Mouse (Mus musculus): Measurements from ENCODE around the gene Tlr4. TPM values are rescaled to one million over a fixed set of nuclear protein-coding genes. Genes with fewer than 3 reads are reported as not detected.

Tlr4 gene
- not detected in 2 replicates for polyA plus RNA-seq (2012)

DNA sequence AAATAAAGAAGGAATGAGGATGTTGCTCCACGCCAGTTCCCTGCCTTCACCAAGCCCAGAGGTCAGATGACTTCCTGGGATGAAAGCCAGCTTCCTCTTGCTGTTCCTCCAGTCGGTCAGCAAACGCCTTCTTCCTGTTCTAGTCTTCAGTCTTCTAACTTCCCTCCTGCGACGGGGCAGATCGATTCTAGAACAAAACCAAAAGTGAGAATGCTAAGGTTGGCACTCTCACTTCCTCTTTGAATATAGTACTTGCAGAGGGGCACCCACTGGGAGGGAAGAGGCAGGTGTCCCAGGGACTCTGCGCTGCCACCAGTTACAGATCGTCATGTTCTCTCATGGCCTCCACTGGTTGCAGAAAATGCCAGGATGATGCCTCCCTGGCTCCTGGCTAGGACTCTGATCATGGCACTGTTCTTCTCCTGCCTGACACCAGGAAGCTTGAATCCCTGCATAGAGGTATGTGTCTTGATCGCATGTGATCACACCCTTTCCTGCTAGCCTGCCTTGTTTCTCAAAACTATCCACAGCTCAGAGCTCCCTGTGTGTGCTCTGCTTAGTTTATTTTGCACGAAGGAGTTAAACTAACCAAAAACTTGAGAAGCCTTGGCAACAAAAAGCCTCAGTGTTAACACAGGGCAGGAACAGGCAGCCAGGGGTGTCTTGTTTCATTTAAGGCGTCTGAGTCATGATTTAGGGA lies at the start of gene Tlr4:
TSS of gene Tlr4 (plus strand) at position 122 of the 700 bp plus-strand sequence.
- no peak for TF ChIP-seq GATA1 (IDR thresholded peaks at IDR 0.05; ENCODE audit: low read length)

DNA sequence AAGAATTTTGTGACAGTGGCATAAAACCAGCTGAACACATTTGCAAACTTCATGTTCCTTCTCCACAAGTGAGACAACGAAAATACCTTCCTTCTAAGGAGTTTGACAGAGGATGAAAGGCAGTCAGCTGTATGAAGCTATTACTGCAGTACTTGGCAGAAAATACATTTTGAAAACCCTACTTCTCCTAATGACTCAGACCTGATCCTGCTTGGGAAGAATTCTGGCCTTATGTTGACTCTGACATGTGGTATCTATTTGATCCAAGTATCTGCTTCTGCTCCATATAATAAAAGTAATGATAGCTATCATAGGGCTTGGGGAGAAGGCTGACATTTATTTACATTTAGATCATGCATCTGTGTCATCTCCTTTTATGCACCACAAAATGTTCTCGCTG lies 33.1 kb upstream of the Tlr4 start:
- no peak for TF ChIP-seq GATA1 (IDR thresholded peaks at IDR 0.05; ENCODE audit: low read length)

DNA sequence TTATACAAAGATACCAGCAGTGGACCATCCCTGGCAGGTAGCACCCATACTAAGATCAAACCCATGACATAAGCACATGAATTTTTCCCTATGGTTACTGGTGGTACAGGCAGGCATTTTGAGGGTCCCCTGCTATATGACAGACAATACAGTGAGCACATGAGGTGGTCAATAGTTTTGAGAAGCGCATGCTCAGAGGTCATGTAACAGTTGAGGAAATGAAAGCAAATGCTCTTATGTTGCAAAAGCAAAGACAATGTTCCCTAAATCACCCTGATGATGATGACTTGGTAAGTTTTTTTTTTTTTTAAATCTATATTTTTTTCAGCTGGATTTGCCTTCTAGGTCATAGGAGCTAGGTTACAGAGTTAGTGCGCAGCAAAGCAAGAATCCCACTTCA lies 30.7 kb upstream of the Tlr4 start:
- TF ChIP-seq GATA1 (IDR thresholded peaks at IDR 0.05; ENCODE audit: low read length) = no peak

DNA sequence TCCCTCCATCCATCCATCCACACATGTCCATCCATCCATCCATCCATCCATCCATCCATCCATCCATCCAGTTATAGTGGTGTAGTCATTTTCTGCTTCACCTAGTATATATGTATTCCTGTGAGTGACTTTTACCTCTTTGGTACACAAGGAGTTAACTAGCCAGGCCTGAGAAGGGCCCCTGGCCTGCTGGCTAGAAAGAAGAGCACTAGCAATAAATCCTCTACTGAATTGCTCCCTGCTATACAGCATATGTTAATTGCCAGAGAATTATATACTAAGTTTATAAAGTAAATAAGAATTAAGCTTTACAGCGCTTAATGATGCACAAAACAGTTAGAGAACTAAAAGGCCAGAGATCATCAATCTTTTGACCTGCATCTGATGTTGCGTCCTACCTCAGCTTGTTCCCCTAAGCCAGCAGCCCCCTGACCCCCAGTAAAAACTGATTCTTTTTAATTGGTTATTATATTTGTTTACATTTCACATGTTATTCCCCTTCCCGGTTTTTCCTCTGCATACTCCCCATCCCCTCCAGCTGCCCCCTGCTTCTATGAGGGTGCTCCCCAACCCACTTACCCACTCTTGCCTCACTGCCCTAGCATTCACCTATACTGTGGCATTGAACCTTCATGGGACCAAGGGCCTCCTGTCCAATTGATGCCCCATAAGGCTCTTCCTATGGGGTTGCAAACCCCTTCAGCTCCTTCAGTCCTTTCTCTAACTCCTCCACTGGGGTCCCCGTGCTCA lies 22.7 kb upstream of the Tlr4 start:
- TF ChIP-seq GATA1 (IDR thresholded peaks at IDR 0.05; ENCODE audit: low read length) = no peak

DNA sequence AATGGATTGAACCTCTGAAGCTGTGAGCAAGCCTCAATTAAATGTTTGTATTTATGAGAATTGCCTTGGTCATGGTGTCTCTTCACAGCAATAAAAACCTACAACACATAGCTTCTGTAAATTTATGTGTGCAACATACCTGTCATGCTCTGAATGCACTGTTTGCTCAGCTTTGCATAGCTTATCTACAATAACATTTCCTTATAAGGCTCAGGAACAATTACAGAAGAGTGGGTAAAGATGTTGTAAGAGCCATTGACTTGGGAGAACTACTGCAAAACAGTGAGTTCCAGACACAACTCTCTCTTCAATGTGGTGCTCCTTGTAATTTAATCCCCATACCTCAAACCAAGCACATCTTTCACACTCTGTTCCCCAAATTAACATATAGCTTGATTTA lies 21.6 kb upstream of the Tlr4 start:
- no peak for TF ChIP-seq GATA1 (IDR thresholded peaks at IDR 0.05; ENCODE audit: low read length)

DNA sequence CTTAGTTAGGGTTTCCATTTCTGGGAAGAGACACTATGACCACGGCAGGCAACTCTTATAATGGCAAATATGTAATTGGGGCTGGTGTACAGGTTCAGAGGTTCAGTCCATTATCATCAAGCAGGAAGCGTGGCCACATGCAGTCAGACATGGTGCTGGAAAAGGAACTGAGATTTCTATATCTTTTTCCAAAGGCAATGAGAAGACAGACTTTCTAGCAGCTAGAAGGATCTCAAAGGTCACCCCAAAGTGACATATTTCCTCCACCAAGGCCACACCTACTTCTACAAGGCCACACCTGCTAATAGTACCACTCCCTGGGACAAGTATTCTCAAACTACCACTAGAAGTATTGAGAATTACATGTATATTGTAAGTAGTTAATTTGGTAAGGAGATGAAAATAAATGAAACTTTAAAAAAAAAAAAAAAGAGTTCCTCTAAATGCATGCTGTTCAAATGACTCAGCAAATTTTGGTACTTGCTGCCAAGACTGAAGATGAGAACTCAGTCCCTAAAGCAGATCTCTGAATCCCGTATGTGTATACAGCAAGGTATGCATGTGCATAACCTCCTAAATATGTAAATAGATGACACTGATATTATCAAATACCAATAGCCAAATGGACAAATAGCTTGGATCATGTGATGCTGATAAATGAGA lies 10.9 kb upstream of the Tlr4 start:
- no peak for TF ChIP-seq GATA1 (IDR thresholded peaks at IDR 0.05; ENCODE audit: low read length)

DNA sequence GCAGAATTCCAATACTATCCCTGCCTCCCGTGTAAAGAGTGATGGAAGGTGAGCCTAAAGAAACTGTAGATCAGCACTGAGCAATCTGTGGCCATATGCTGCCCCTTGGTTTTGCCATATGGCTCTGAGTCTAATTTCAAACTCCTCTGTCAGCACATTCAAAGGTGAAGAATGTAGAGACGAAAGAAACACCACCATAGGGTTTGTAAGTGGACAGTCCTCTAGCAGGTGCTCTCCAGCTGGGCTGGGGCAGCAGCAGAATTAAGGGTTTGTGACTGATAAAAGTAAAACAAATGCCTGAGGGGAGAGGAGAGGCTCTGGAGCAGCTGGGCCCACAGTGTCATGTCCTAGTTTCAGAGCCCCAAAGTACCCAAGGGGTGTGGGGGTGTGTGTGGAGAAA lies 6.2 kb upstream of the Tlr4 start:
- TF ChIP-seq GATA1 (IDR thresholded peaks at IDR 0.05; ENCODE audit: low read length) = no peak

DNA sequence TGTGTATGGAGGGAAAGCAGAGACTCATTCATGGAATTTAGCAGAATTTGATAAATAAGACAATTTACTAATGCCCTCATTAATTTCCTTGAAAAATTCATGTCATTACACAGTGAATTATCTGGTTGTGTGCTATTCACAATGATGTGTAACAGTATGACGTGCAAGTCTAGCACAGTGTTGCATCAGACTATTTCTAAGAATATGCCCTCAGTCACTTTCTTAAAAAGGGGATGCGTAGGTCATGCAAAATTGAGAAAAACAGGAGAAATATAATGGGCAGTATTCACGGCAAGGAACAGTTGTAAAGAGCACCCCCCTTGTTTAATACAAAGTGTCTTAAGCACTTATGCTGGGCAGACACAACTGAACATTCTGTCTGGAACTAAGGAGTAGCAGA lies 5.6 kb upstream of the Tlr4 start:
- no peak for TF ChIP-seq GATA1 (IDR thresholded peaks at IDR 0.05; ENCODE audit: low read length)

DNA sequence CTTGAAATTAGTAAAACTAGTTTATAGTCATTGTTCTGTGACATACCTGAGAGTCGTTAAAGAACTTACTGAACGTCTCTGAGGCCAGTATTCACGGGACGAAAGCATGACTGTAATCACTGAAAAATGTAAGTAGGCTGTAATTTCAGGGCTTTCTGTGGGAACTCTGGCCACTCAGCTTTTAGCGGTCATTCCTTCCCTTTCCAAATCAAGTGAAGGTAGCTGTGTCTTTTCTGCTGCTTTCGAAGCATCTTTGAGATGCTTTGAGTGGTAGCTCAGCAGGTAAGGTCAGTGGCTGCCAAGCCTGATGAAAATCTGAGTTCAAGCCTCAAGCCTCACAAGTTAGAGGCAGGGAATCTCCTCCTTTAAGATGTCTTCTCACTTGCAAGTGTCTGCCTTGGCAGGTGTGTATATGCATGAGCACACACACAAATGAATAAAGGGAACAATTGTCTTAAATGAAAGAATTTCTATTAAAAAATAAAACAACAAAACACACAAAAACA lies 832 bp downstream of the Tlr4 start:
- no peak for TF ChIP-seq GATA1 (IDR thresholded peaks at IDR 0.05; ENCODE audit: low read length)

DNA sequence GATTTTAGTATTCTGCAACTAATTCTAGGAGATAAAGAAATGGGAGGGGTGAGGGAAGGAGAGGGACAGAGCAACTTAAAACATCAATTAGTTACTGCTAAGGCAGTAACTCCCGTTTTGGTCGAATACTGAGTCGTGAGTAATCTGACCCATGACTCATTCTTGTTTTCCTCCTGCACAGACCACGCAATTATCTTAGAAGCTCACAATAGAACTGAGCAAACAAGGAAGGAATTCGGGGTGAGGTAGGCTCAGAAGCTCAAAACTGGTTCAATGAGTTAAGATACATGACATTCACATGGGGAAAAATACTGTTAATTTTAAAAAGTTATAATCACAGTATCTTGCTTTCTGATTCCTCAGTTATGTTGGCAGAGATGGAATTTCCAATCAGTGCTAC lies 1.3 kb downstream of the Tlr4 start:
- TF ChIP-seq GATA1 (IDR thresholded peaks at IDR 0.05; ENCODE audit: low read length) = no peak

DNA sequence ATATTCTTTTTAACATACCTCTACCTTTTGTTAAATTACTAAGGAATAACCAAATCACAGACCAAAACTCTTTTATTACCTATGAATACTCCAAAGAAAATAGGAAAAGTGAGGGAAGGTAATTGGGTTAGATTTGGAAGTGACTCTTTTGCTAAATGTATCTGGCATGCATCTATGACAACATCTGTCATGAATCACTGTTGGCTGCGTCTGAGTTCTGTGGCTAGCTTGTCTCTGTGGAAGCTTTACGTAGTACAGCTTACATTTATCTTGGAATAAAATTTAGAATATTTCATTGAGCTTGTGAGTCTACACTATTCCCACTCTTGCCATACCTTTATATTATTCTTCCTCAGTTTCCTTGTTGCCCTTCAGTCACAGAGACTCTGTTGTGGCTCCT lies 10.7 kb downstream of the Tlr4 start:
- no peak for TF ChIP-seq GATA1 (IDR thresholded peaks at IDR 0.05; ENCODE audit: low read length)

DNA sequence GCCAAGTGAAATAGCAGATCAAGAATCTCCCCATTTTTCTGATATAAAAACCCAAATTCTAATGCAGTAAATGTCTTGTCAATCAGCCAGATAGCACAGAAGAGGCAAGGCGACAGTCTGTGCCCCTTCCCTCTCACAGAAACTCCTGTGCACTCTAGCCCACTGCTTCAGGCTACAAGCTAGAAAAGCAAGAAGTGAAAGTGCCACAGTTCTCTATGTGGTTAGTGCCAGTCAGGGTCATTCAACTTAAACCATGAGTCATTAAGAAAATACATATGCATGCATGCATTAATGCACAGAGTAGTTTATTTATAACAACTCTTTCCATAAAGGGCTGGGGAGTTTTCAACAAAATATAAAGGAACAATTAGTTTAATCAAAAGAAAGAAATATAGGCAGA lies 15.9 kb downstream of the Tlr4 start:
- TF ChIP-seq GATA1 (IDR thresholded peaks at IDR 0.05; ENCODE audit: low read length) = no peak

DNA sequence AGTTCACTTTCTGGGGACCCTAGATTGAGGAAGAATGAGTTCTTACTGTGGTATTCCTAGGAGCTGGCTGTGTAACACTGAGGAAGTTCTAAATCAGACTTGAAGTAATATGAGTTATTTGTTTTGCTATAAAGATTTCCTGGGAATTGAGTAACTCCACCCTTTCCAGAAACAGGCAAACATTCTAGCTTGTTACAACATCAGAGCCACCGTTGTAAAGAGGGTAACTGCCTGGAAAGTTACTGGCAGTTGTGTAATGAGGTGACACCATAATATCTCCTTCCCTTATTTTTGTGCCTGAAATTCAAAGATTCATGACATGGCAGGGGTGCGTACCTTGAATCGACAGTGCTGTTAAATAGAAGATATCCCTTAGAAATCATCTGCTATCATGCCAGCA lies 24.6 kb downstream of the Tlr4 start:
- no peak for TF ChIP-seq GATA1 (IDR thresholded peaks at IDR 0.05; ENCODE audit: low read length)

DNA sequence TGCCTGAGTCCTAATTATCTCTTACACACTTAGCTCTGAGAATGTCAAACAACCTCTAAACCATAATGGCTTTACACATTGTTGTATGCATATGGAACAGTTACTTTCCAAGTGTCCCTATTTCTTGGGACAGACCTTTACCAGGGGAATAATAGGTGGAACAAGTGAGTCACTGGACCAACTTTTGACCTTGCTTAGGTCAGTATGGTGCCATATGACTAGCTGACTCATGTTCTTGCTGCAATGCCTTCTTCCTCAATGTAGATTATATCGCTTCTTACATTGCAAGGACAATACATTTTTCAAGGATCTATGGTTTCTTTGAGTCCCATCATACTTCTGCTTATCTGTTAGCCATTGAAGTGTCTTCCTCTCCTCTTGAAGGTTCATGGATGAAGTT lies 29.6 kb downstream of the Tlr4 start:
- TF ChIP-seq GATA1 (IDR thresholded peaks at IDR 0.05; ENCODE audit: low read length) = no peak

DNA sequence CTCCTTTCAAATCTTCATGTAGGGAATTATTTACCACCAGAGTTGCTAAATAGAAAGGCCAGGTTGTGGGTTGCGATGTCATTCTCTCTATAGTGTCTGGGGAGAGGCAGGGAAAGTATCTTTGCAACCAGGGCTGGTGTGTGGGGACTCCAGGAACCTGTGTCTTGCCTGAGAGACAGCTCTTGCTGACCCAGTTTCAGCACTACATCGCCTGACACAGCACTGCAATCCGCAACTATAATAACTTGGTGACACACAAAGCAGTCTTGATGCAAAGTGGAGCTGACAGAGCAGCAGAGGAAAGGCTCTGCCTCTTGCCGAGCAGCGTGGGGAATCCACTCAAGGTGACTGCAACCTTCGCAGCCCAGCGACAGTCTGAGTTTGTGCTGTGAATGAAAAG lies 42.5 kb downstream of the Tlr4 start:
- TF ChIP-seq GATA1 (IDR thresholded peaks at IDR 0.05; ENCODE audit: low read length) = no peak

DNA sequence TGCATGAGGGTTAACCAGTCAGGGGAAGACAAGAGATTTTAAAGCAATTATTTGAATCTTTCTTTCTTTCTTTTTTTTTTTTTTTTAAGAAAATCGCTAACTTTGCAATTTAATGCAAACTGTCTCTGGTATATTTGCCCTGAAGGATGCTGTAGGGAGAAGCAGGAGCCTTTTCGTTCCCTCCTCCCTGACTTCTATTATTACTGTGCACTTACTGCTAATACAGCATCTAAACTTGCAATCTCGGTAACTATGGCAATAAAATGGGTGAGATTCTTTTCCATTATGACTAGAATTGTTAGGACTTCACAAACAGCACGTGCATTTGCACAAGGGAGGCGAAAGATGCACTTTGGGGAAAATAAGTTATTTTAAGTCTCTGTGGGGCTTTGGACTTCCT lies 44.6 kb downstream of the Tlr4 start:
- TF ChIP-seq GATA1 (IDR thresholded peaks at IDR 0.05; ENCODE audit: low read length) = no peak
